13 mouse cellular contexts compared by ENCODE assay signal in the genomic region with DNA sequence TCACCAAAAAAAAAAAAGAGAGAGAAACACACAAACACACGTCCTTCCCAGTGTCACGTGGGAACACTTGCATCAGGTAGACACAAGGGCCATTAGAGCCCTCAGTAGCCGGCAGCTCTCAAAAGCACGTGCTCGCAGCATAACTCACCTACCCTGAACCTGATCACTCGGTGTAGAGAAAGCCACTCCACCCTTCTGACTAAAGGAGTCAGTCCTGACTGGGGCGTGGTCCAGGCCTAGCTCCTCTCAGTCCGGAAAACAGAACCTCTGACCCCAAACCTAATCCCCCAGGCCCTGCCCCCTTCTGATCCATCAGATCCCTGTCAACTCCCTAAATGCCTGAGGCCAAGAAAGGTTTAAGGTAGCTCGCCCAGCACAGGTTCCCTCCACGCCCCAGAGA. TPM values are rescaled to one million over a fixed set of nuclear protein-coding genes. Genes with fewer than 3 reads are reported as not detected.
A peak's percentile ranks its signal among the peaks of the same experiment; 100 is the strongest.
DNase-seq lines count a peak whose midpoint lies in the region; ATAC-seq and TF ChIP-seq lines count a peak whose summit lies in the region.
"Had no signal": no experiment of that assay in that cellular context is flagged by ENCODE, and none has a peak within 500 bp of the region (broad histone marks: within the 10 kb centered on the region; RNA-seq: fewer than 3 reads in every experiment).

No protein-coding gene starts in this region.

- peaks cover 49% of the 10 kb centered on the region for H3K27me3 ChIP-seq in forebrain, embryonic 11.5 days (ENCODE audit: control insufficient read depth, insufficient read depth, low read length)
- peaks cover 69% of the 10 kb centered on the region for H3K27me3 ChIP-seq in forebrain, embryonic 15.5 days
- H3K27me3 ChIP-seq in midbrain, embryonic 13.5 days: peaks cover 83% of the 10 kb centered on the region
- H3K27me3 ChIP-seq in midbrain, embryonic 16.5 days (ENCODE audit: control insufficient read depth, insufficient read depth, low read depth, low read length): peaks cover 66% of the 10 kb centered on the region
- H3K27me3 ChIP-seq in kidney, embryonic 16.5 days (ENCODE audit: insufficient read depth, low read length): peaks cover 84% of the 10 kb centered on the region
- H3K27me3 ChIP-seq in stomach, postnatal 0 days (ENCODE audit: control insufficient read depth, insufficient read depth, low read length): peaks cover 13% of the 10 kb centered on the region

- no peaks in the 10 kb centered on the region for H3K36me3 ChIP-seq in forebrain, embryonic 11.5 days (ENCODE audit: control insufficient read depth, insufficient read depth, low read length)
- H3K36me3 ChIP-seq in forebrain, embryonic 15.5 days: no peaks in the 10 kb centered on the region
- no peaks in the 10 kb centered on the region for H3K36me3 ChIP-seq in midbrain, embryonic 13.5 days
- no peaks in the 10 kb centered on the region for H3K36me3 ChIP-seq in midbrain, embryonic 16.5 days (ENCODE audit: control insufficient read depth, insufficient read depth, low read length)
- no peaks in the 10 kb centered on the region for H3K36me3 ChIP-seq in kidney, embryonic 16.5 days (ENCODE audit: insufficient read depth, low read length)
- no peaks in the 10 kb centered on the region for H3K36me3 ChIP-seq in stomach, postnatal 0 days (ENCODE audit: control insufficient read depth, insufficient read depth, low read length)
- H3K36me3 ChIP-seq: heart, embryonic 15.5 days; liver, embryonic 15.5 days; neural tube, embryonic 13.5 days had no signal

- 1% methylated on average over 10 of the region's 10 CpGs for WGBS in forebrain, embryonic 11.5 days
- 16% methylated on average over 10 of the region's 10 CpGs for WGBS in forebrain, embryonic 15.5 days
- 8% methylated on average over 10 of the region's 10 CpGs for WGBS in midbrain, embryonic 13.5 days
- WGBS in midbrain, embryonic 16.5 days: 9% methylated on average over 10 of the region's 10 CpGs
- WGBS in kidney, embryonic 16.5 days: 14% methylated on average over 10 of the region's 10 CpGs
- WGBS in stomach, postnatal 0 days: 29% methylated on average over 10 of the region's 10 CpGs

- DNase-seq in forebrain, embryonic 11.5 days (ENCODE audit: low spot score): peak; percentile 64
- peak; percentile 63 for DNase-seq in stomach, postnatal 0 days (ENCODE audit: low spot score)
- no peak for DNase-seq in spleen, postnatal 4 days (ENCODE audit: low spot score in 2 of 2)
- DNase-seq in heart, postnatal 10 days: no peak
- DNase-seq: layer of hippocampus, adult 9-11 months had no signal

- no peaks in the 10 kb centered on the region for H3K9me3 ChIP-seq in forebrain, embryonic 11.5 days (ENCODE audit: control insufficient read depth, low read length)
- H3K9me3 ChIP-seq in forebrain, embryonic 15.5 days: no peaks in the 10 kb centered on the region
- no peaks in the 10 kb centered on the region for H3K9me3 ChIP-seq in midbrain, embryonic 13.5 days
- no peaks in the 10 kb centered on the region for H3K9me3 ChIP-seq in midbrain, embryonic 16.5 days (replicated peaks; ENCODE audit: control insufficient read depth, low read length, poor library complexity, severe bottlenecking)
- H3K9me3 ChIP-seq in kidney, embryonic 16.5 days (ENCODE audit: low read length): no peaks in the 10 kb centered on the region
- no peaks in the 10 kb centered on the region for H3K9me3 ChIP-seq in stomach, postnatal 0 days (ENCODE audit: control insufficient read depth, low read length)
- H3K9me3 ChIP-seq: heart, embryonic 15.5 days; liver, embryonic 15.5 days; neural tube, embryonic 13.5 days had no signal

- no peak for TF ChIP-seq EP300 in stomach, postnatal 0 days (optimal IDR thresholded peaks at IDR 0.05)

- no peak for ATAC-seq in forebrain, embryonic 11.5 days (replicated peaks; ENCODE audit: low FRiP score)
- ATAC-seq in forebrain, embryonic 15.5 days (replicated peaks): no peak
- no peak for ATAC-seq in midbrain, embryonic 13.5 days
- ATAC-seq in midbrain, embryonic 16.5 days: no peak
- ATAC-seq in kidney, embryonic 16.5 days (ENCODE audit: low FRiP score, low TSS enrichment): 0 out of 2 replicates have a peak, but pooled peaks have one; percentile 8
- ATAC-seq in stomach, postnatal 0 days (ENCODE audit: low FRiP score, low TSS enrichment): peak; percentile 76

- no peak overlapping the region for H3K4me3 ChIP-seq in forebrain, embryonic 11.5 days (ENCODE audit: low read depth, low read length)
- H3K4me3 ChIP-seq in forebrain, embryonic 15.5 days: no peak overlapping the region
- H3K4me3 ChIP-seq in midbrain, embryonic 13.5 days (replicated peaks): 0 out of 2 replicates have a peak overlapping the region, but pooled peaks have one; percentile 67
- H3K4me3 ChIP-seq in midbrain, embryonic 16.5 days (ENCODE audit: low read depth, low read length): no peak overlapping the region
- H3K4me3 ChIP-seq in kidney, embryonic 16.5 days (ENCODE audit: low read length): no peak overlapping the region
- no peak overlapping the region for H3K4me3 ChIP-seq in stomach, postnatal 0 days (ENCODE audit: low read depth, low read length)
- H3K4me3 ChIP-seq: erythroblast, embryonic 14.5 days; liver, embryonic 15.5 days had no signal

- peak overlapping the region; percentile 91; the same call in 1 of the 2 replicates for H3K4me2 ChIP-seq in forebrain, embryonic 11.5 days (ENCODE audit: low read depth, low read length, severe bottlenecking)
- no peak overlapping the region for H3K4me2 ChIP-seq in forebrain, embryonic 15.5 days (replicated peaks)
- peak overlapping the region; percentile 72; the same call in 1 of the 2 replicates for H3K4me2 ChIP-seq in midbrain, embryonic 13.5 days (replicated peaks)
- no peak overlapping the region for H3K4me2 ChIP-seq in midbrain, embryonic 16.5 days (ENCODE audit: low read length)
- peak overlapping the region; percentile 97 for H3K4me2 ChIP-seq in kidney, embryonic 16.5 days (replicated peaks; ENCODE audit: low read depth, low read length)
- no peak overlapping the region for H3K4me2 ChIP-seq in stomach, postnatal 0 days (replicated peaks; ENCODE audit: low read depth)
- H3K4me2 ChIP-seq: heart, embryonic 15.5 days; liver, embryonic 15.5 days had no signal

- peaks cover 25% of the 10 kb centered on the region for H3K4me1 ChIP-seq in forebrain, embryonic 11.5 days (replicated peaks; ENCODE audit: control insufficient read depth, insufficient read depth, low read length)
- peaks cover 34% of the 10 kb centered on the region for H3K4me1 ChIP-seq in forebrain, embryonic 15.5 days
- H3K4me1 ChIP-seq in midbrain, embryonic 13.5 days (replicated peaks): peaks cover 32% of the 10 kb centered on the region
- peaks cover 18% of the 10 kb centered on the region for H3K4me1 ChIP-seq in midbrain, embryonic 16.5 days (ENCODE audit: control insufficient read depth, insufficient read depth, low read length)
- H3K4me1 ChIP-seq in kidney, embryonic 16.5 days (ENCODE audit: insufficient read depth, low read length): peaks cover 40% of the 10 kb centered on the region
- peaks cover 5% of the 10 kb centered on the region; the same call in 1 of the 2 replicates for H3K4me1 ChIP-seq in stomach, postnatal 0 days (replicated peaks; ENCODE audit: control insufficient read depth, insufficient read depth)

- intact Hi-C loops in heart, postnatal 10 days (cut with DNase I): no loop called here

- H3K27ac ChIP-seq in forebrain, embryonic 11.5 days (ENCODE audit: low read depth, low read length): no peak overlapping the region
- no peak overlapping the region for H3K27ac ChIP-seq in forebrain, embryonic 15.5 days (replicated peaks)
- no peak overlapping the region for H3K27ac ChIP-seq in midbrain, embryonic 13.5 days
- H3K27ac ChIP-seq in midbrain, embryonic 16.5 days (ENCODE audit: low read length): no peak overlapping the region
- no peak overlapping the region for H3K27ac ChIP-seq in kidney, embryonic 16.5 days (ENCODE audit: low read length)
- H3K27ac ChIP-seq in stomach, postnatal 0 days (replicated peaks): no peak overlapping the region
- H3K27ac ChIP-seq: heart, embryonic 15.5 days; liver, embryonic 15.5 days; neural tube, embryonic 13.5 days had no signal

- TF ChIP-seq CTCF in stomach, postnatal 0 days (IDR thresholded peaks at IDR 0.05; ENCODE audit: low read depth): no peak

- H3K9ac ChIP-seq in forebrain, embryonic 11.5 days (ENCODE audit: low read length): no peak overlapping the region
- H3K9ac ChIP-seq in forebrain, embryonic 15.5 days (replicated peaks): no peak overlapping the region
- H3K9ac ChIP-seq in midbrain, embryonic 13.5 days (replicated peaks): no peak overlapping the region
- no peak overlapping the region for H3K9ac ChIP-seq in midbrain, embryonic 16.5 days (ENCODE audit: low read depth, low read length)
- no peak overlapping the region; the same call in 1 of the 2 replicates for H3K9ac ChIP-seq in kidney, embryonic 16.5 days (replicated peaks; ENCODE audit: low read length)
- no peak overlapping the region for H3K9ac ChIP-seq in stomach, postnatal 0 days (ENCODE audit: low read length)
- H3K9ac ChIP-seq: heart, embryonic 15.5 days; liver, embryonic 15.5 days; neural tube, embryonic 13.5 days had no signal

RNA-seq across cellular contexts. Expression of a gene that starts 2.7 kb away (rescaled TPM):
- 13.8 and 15.8 TPM in 2 replicates for polyA plus RNA-seq in forebrain, embryonic 11.5 days (2014; fragmentation: Nextera tagmentation; extraction: Ambion mirVana)
- 4.6 and 5.8 TPM in 2 replicates for polyA plus RNA-seq in forebrain, embryonic 15.5 days (2015; fragmentation: Nextera tagmentation; extraction: Ambion mirVana)
- 3.0 and 4.2 TPM in 2 replicates for polyA plus RNA-seq in midbrain, embryonic 13.5 days (2015; fragmentation: Nextera tagmentation; extraction: Ambion mirVana)
- polyA plus RNA-seq in midbrain, embryonic 16.5 days (2015; fragmentation: Nextera tagmentation; extraction: Ambion mirVana): 1.2 and 1.3 TPM in 2 replicates
- 2.3 and 2.5 TPM in 2 replicates for polyA plus RNA-seq in kidney, embryonic 16.5 days (2015; fragmentation: Nextera tagmentation; extraction: Ambion mirVana)
- 9.7 and 10.8 TPM in 2 replicates for polyA plus RNA-seq in stomach, postnatal 0 days (2015; fragmentation: Nextera tagmentation; extraction: Ambion mirVana)
- total RNA-seq in heart, postnatal 10 days (2021): 1 to 10 TPM in 1 of 2 experiments, under 1 TPM in 1; 0.57 to 1.0 TPM

RNA-seq across cellular contexts. Expression of a gene that starts 36.4 kb away (rescaled TPM):
- 3.4 and 4.9 TPM in 2 replicates for polyA plus RNA-seq in forebrain, embryonic 11.5 days (2014; fragmentation: Nextera tagmentation; extraction: Ambion mirVana)
- 4.3 and 4.7 TPM in 2 replicates for polyA plus RNA-seq in forebrain, embryonic 15.5 days (2015; fragmentation: Nextera tagmentation; extraction: Ambion mirVana)
- 3.1 and 3.9 TPM in 2 replicates for polyA plus RNA-seq in midbrain, embryonic 13.5 days (2015; fragmentation: Nextera tagmentation; extraction: Ambion mirVana)
- polyA plus RNA-seq in midbrain, embryonic 16.5 days (2015; fragmentation: Nextera tagmentation; extraction: Ambion mirVana): 3.3 and 3.5 TPM in 2 replicates
- 4.1 and 5.5 TPM in 2 replicates for polyA plus RNA-seq in kidney, embryonic 16.5 days (2015; fragmentation: Nextera tagmentation; extraction: Ambion mirVana)
- 1.1 TPM in 2 replicates for polyA plus RNA-seq in stomach, postnatal 0 days (2015; fragmentation: Nextera tagmentation; extraction: Ambion mirVana)
- 10 to 100 TPM; 55.8 to 61.7 TPM for total RNA-seq in heart, postnatal 10 days (2021)

RNA-seq across cellular contexts. Expression of a gene that starts 50.9 kb away (rescaled TPM):
- polyA plus RNA-seq in forebrain, embryonic 11.5 days (2014; fragmentation: Nextera tagmentation; extraction: Ambion mirVana): 3.2 and 3.7 TPM in 2 replicates
- polyA plus RNA-seq in forebrain, embryonic 15.5 days (2015; fragmentation: Nextera tagmentation; extraction: Ambion mirVana): 10.8 and 11.6 TPM in 2 replicates
- polyA plus RNA-seq in midbrain, embryonic 13.5 days (2015; fragmentation: Nextera tagmentation; extraction: Ambion mirVana): 7.0 and 8.5 TPM in 2 replicates
- 9.2 and 10.4 TPM in 2 replicates for polyA plus RNA-seq in midbrain, embryonic 16.5 days (2015; fragmentation: Nextera tagmentation; extraction: Ambion mirVana)
- 1.0 and 1.1 TPM in 2 replicates for polyA plus RNA-seq in kidney, embryonic 16.5 days (2015; fragmentation: Nextera tagmentation; extraction: Ambion mirVana)
- 0.49 and 0.50 TPM in 2 replicates for polyA plus RNA-seq in stomach, postnatal 0 days (2015; fragmentation: Nextera tagmentation; extraction: Ambion mirVana)
- under 1 TPM; 0.19 to 0.20 TPM for total RNA-seq in heart, postnatal 10 days (2021)
- polyA plus RNA-seq: erythroblast, embryonic 14.5 days; liver, embryonic 15.5 days had no signal

RNA-seq across cellular contexts. Expression of a gene that starts 58.8 kb away (rescaled TPM):
- polyA plus RNA-seq in forebrain, embryonic 11.5 days (2014; fragmentation: Nextera tagmentation; extraction: Ambion mirVana): 13.5 and 14.0 TPM in 2 replicates
- 17.4 and 19.5 TPM in 2 replicates for polyA plus RNA-seq in forebrain, embryonic 15.5 days (2015; fragmentation: Nextera tagmentation; extraction: Ambion mirVana)
- 14.4 and 16.1 TPM in 2 replicates for polyA plus RNA-seq in midbrain, embryonic 13.5 days (2015; fragmentation: Nextera tagmentation; extraction: Ambion mirVana)
- 24.4 and 29.8 TPM in 2 replicates for polyA plus RNA-seq in midbrain, embryonic 16.5 days (2015; fragmentation: Nextera tagmentation; extraction: Ambion mirVana)
- 47.3 and 53.1 TPM in 2 replicates for polyA plus RNA-seq in kidney, embryonic 16.5 days (2015; fragmentation: Nextera tagmentation; extraction: Ambion mirVana)
- 44.2 TPM in 2 replicates for polyA plus RNA-seq in stomach, postnatal 0 days (2015; fragmentation: Nextera tagmentation; extraction: Ambion mirVana)
- 100 to 1,000 TPM; 120 TPM for total RNA-seq in heart, postnatal 10 days (2021)
- polyA plus RNA-seq: erythroblast, embryonic 14.5 days had no signal

Comparison
In these comparisons a context has a peak if more than half of its experiments do, and no peak if none do; other contexts are left out.
1. H3K4me2 ChIP-seq: peak in forebrain, embryonic 11.5 days (single experiment), midbrain, embryonic 13.5 days (single experiment) and kidney, embryonic 16.5 days (single experiment); none in forebrain, embryonic 15.5 days (single experiment), midbrain, embryonic 16.5 days (single experiment) and stomach, postnatal 0 days (single experiment).
2. ATAC-seq: peak in kidney, embryonic 16.5 days (single experiment) and stomach, postnatal 0 days (single experiment); none in forebrain, embryonic 11.5 days (single experiment), forebrain, embryonic 15.5 days (single experiment), midbrain, embryonic 13.5 days (single experiment) and midbrain, embryonic 16.5 days (single experiment).
3. DNase-seq: peak in forebrain, embryonic 11.5 days (single experiment) and stomach, postnatal 0 days (single experiment); none in spleen, postnatal 4 days (0 of 2) and heart, postnatal 10 days (0 of 2).